Mouse (Mus musculus): ENCODE results near the gene Mrps7. TPM values are rescaled to one million over a fixed set of nuclear protein-coding genes. Genes with fewer than 3 reads are reported as not detected.
A peak's percentile ranks its signal among the peaks of the same experiment; 100 is the strongest.

Gene Mrps7
- total RNA-seq (2021) = 10 to 100 TPM; 80.1 to 85.7 TPM

- DNase-seq = peak; percentile 95
- intact Hi-C loops (cut with DNase I) = loop anchor here (5.0 kb wide), 1 partner anchor 116 kb away; no protein-coding TSS in a partner anchor
These were observed at the start of gene Mrps7, which contains the start of gene Gga3 for GRCm38 (mm10) chr11:115603476-115604303. Gene Mrps7 (plus strand): TSS chr11:115603925. Gene Gga3 (minus strand): TSS chr11:115604051.

- no peak for DNase-seq
These were observed 48.0 kb upstream of the Mrps7 start for GRCm38 (mm10) chr11:115555717-115556116.

GRCm38 (mm10) chr11:115563406-115563805 lies 40.3 kb upstream of the Mrps7 start:
- intact Hi-C loops (cut with DNase I) = loop anchor here (5.0 kb wide), 1 partner anchor 71 kb away; the partner anchor contains the start of gene Nt5c
- DNase-seq = no peak

More at GRCm38 (mm10) chr11:115555717-115556116, 48.0 kb upstream of the Mrps7 start:
- intact Hi-C loops (cut with DNase I) = no loop called here

DNA sequence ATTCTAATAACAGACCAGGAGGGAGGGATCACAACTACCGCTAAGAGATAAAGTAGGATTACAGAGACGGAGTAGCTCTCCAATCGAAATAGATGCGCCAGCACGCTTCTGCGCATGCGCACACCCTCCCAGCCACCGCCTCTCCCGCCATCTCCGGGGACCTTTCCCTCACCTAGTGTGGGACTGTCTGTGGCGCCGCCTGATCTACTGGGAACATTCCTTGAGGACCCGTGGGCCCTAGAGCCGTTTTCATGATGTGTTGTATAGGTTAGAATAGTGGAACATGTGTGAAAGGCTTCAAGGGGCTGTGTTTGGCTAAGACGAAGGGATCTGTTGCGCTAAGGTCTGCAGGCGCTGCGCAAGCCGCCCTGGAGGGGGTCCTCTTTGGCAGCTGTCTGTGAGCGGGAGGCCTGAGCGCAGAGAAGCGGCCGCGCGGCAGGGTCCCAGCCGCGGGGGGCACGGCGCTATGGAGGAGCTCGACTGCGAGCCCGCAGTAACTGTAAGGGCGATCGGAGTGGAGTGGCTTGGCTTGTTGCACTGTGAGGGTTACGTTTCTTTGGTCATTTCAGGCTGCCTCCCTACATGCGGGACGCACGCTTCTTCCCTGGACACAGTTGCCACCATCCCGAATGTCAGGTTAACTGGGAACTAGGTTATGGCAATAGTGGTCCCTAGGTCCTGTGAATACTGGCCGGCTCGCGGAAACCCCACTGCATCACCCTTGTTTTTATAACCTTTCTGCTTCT lies 39.5 kb upstream of the Mrps7 start, which contains the start of gene Nup85:
Gene Nup85 (plus strand): TSS at position 371 of the 746 bp plus-strand sequence.
- peak; percentile 98 for DNase-seq

GRCm38 (mm10) chr11:115564961-115565360 lies 38.8 kb upstream of the Mrps7 start:
- intact Hi-C loops (cut with DNase I) = loop anchor here (2.0 to 5.0 kb wide), 2 partner anchors 28 to 73 kb away; partner anchors contain the start of genes Nt5c and Sumo2
- no peak for DNase-seq

More for the DNA sequence above, 39.5 kb upstream of the Mrps7 start, which contains the start of gene Nup85:
- intact Hi-C loops (cut with DNase I) = loop anchor here (2.0 to 5.0 kb wide), 2 partner anchors 27 to 72 kb away; partner anchors contain the start of genes Nt5c and Sumo2

DNA sequence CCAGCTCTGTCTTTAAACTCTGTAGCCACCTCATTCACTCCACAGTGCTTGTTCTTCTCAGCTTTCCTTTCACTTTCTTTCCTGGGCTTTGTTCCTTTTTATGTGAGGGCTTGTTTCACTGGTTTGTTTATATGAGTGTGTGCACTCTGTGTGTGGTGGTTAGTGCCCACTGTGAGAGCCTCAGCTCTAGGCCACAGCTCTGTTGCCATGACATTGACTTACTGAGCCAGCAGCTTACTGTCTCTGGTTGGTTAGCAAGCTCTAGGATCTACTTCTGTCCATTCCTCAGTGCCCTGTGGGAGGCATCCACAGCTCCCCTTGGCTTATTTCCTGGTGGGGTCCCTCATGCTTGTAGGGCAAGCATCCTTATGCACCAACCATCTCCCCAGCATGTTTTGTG lies 24.6 kb upstream of the Mrps7 start:
- no peak for DNase-seq
- intact Hi-C loops (cut with DNase I) = no loop called here

GRCm38 (mm10) chr11:115582913-115583606 lies 20.7 kb upstream of the Mrps7 start:
- intact Hi-C loops (cut with DNase I) = no loop called here
- no peak for DNase-seq

- DNase-seq = no peak
- intact Hi-C loops (cut with DNase I) = no loop called here
These were observed 19.2 kb upstream of the Mrps7 start for GRCm38 (mm10) chr11:115584376-115585073.

DNA sequence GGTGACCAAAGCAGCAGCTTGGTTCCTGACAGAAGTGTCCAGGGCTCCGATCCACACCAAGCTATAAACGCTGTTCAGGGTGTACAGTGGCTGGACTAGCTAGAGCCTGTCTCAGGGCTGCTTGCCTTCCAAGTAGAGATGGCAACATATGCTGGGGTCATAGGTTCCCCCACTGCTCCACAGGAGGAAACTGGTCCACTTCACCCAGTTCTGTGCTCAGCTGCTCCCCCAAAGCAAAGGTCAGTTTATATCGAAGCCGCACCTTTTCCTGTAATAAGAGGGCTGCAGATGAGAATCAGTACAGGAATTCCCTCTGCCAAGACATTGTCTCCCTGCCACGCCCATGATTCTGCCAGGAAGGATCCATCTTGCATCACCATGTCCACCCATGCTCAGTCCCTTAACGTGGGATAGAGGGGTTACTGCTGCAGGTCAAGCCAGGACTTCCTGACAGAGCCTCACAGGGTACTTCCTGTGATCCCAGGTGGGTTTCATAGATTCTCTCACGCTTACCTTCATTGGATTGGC lies 18.1 kb upstream of the Mrps7 start:
- no peak for DNase-seq
- intact Hi-C loops (cut with DNase I) = no loop called here

GRCm38 (mm10) chr11:115586403-115586802 lies 17.3 kb upstream of the Mrps7 start:
- intact Hi-C loops (cut with DNase I) = no loop called here

DNA sequence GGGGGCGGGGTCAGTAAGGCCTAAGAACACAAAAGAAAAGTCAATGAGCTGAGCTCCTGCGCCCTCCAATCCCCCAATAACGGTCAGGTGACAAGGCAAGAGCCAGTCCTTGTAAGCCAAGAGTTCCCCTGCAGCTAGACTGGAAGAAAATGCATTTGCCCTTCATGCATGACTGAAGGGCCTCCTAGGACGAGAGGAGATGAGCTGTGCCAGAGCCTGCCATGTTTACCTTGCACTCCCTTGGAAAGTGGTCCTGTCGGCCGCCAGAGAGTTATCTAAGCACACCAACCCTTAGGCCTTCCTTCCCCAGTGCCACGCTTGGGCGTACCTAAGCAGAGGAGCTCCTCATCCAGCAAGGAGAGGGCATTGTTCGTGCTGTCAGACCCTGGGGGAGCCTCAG lies 15.7 kb upstream of the Mrps7 start:
- intact Hi-C loops (cut with DNase I) = no loop called here

More at GRCm38 (mm10) chr11:115586403-115586802, 17.3 kb upstream of the Mrps7 start:
- DNase-seq = no peak

DNA sequence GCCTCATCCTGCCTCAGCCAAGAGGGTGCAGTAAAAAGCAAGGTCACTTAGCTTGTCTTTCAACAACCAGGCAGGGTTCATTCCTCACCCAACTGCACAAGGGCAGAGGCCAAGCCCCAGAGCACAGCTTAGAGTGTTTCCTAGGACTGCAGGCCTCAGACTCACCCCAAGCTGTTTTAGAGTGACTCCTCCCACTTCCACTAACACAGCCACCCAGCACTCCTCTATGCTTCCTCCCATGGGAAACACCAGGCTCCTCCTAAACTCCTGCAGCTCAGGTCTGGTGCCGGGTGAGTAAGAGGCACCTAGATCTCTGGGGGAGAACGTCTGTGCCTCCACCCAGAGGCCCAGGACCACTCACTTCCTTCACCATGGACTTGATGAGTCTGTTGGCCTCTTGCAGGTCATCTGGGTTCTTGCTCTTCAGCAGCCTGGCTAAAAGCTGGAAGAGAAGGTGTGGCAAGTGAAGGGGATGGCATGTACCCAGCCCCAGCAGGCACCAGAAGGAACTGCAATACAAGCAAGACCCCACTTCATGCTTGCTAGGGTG lies 13.1 kb upstream of the Mrps7 start:
- no peak for DNase-seq
- intact Hi-C loops (cut with DNase I) = no loop called here

More for the DNA sequence above, 15.7 kb upstream of the Mrps7 start:
- no peak for DNase-seq

DNA sequence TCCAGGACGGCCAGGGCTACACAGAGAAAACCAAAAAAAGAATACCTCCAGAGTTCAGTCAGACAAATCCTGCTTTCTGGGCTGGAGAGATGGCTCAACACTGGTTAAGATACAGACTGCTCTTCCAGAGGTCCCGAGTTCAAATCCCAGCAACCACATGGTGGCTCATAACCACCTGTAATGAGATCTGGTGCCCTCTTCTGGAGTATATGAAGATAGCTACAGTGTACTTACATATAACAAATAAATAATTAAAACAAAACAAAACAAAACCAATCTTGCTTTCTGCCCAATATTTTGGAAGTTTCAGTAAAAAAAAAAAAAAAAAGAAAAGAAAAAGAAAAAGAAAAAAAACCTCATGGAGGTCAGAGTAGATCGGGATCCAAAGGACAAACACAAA lies 8.5 kb upstream of the Mrps7 start:
- DNase-seq = no peak

GRCm38 (mm10) chr11:115598309-115598708 lies 5.4 kb upstream of the Mrps7 start:
- intact Hi-C loops (cut with DNase I) = no loop called here
- no peak for DNase-seq

More for the DNA sequence above, 8.5 kb upstream of the Mrps7 start:
- intact Hi-C loops (cut with DNase I) = no loop called here

GRCm38 (mm10) chr11:115599722-115600121 lies 4.0 kb upstream of the Mrps7 start:
- intact Hi-C loops (cut with DNase I) = loop anchor here (5.0 kb wide), 1 partner anchor 112 kb away; no protein-coding TSS in a partner anchor
- DNase-seq = no peak

- DNase-seq = no peak
- intact Hi-C loops (cut with DNase I) = loop anchor here (5.0 kb wide), 1 partner anchor 113 kb away; no protein-coding TSS in a partner anchor
These were observed 3.0 kb upstream of the Mrps7 start for GRCm38 (mm10) chr11:115600743-115601142.

- intact Hi-C loops (cut with DNase I) = loop anchor here (5.0 kb wide), 1 partner anchor 114 kb away; no protein-coding TSS in a partner anchor
These were observed 2.6 kb upstream of the Mrps7 start for GRCm38 (mm10) chr11:115601174-115601573.

DNA sequence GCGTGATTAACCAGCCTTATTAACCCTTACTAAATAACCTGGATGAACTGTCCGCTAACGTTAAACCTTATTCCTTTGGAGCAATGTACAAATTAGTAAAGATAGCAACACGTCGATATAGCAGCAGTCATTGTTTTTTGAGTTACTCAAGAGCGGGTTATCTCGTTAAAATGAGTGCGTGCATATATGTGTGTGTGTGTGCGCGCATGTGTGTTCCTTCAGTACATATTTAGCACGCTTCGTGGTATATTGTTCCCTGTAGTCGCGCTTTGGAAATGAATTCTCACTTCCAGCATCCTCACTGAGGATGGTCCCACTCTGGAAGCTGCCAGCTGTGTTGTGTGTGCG lies 623 bp upstream of the Mrps7 start:
- DNase-seq = no peak
- intact Hi-C loops (cut with DNase I) = loop anchor here (5.0 kb wide), 1 partner anchor 116 kb away; no protein-coding TSS in a partner anchor

More at GRCm38 (mm10) chr11:115601174-115601573, 2.6 kb upstream of the Mrps7 start:
- no peak for DNase-seq

- DNase-seq = no peak
- intact Hi-C loops (cut with DNase I) = loop anchor here (5.0 kb wide), 1 partner anchor 117 kb away; no protein-coding TSS in a partner anchor
These were observed 575 bp downstream of the Mrps7 start for GRCm38 (mm10) chr11:115604304-115604696.
